Mouse (Mus musculus) Patski (cell line): ENCODE data around the gene Wdr46. TPM values are rescaled to one million over a fixed set of nuclear protein-coding genes. Genes with fewer than 3 reads are reported as not detected.
A peak's percentile ranks its signal among the peaks of the same experiment; 100 is the strongest.

Experiments
- ATAC-seq: fragments of 100-300 bp; one replicate; pipeline ENCODE4 v1.8.0; 2021
- CTCF ChIA-PET: fragments of 350-600 bp; sonication (Branson Sonifier 250); formaldehyde crosslinking; loops from one replicate; lab custom pipeline; 2022; ENCODE audit warnings: inconsistent platforms; lab: Charles Lee
- POLR2A ChIA-PET: fragments of 350-600 bp; sonication (Branson Sonifier 250); formaldehyde crosslinking; loops from one replicate; lab custom pipeline; 2022; ENCODE audit warnings: antibody characterized with exemption, inconsistent platforms; lab: Charles Lee
- DNase-seq: peaks from one replicate; pipeline ENCODE4 v3.0.0-alpha.2; 2011; ENCODE audit warnings: low read depth, low spot score
- H3K27me3 ChIP-seq: fragments of 371-371 bp; one replicate; pipeline ENCODE4 v1.5.1; 2021
- CTCF ChIP-seq: fragments of 100-300 bp; IDR thresholded peaks from one replicate; pipeline ENCODE4 v1.5.1; 2021
- in situ Hi-C: fragments of 300-500 bp; cut with MboI; formaldehyde crosslinking; loops from 3 replicates; pipeline ENCODE4 v1.11.1; 2018; ENCODE audit warnings: low pct_unique_long_range_greater_than_20kb, mixed read lengths
- polyA plus RNA-seq: library from polyadenylated mRNA; unstranded; gene quantifications from one replicate; pipeline ENCODE4 v1.2.3, GENCODE M21; 2021

Wdr46 gene
- polyA plus RNA-seq, 1 experiment from 2014 or later: 35.8 TPM

DNA sequence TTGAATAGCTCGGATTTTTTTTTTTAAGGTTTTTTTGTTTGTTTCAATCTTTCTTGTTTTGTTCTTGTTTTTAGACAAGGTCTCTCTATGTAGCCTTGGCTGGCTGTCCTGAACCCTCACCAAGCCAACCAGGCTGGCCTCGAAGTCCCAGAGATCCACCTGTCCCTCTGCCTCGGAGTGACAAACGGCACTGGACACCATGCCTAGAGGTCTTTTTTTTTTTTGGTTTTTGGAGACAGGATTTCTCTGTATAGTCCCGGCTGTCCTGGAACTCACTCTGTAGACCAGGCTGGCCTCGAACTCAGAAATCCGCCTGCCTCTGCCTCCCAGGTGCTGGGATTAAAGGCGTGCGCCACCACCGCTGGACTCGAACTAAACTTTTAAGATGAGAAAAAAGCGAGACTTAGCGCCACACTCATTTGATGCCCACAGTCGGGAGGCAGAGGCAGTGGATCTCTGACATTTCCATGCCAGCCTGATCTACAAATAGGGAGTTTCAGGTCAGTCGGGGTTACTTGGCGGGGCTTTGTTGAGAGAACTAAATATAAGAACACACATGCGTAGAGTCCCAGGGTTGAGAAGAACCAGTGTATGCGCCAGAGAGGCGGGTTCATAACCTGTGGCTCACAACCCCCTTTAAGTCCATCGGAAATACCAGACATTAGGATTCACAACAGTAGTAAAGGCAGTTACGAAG lies 12.1 kb upstream of the Wdr46 start:
- DNase-seq (no peak), ATAC-seq (no peak)
- ChIA-PET POLR2A (no interaction called here), CTCF (interaction anchor here (0.9 kb wide), 1 partner anchor 30 kb away, joined by 3 read pairs; no protein-coding TSS in a partner anchor)
- in situ Hi-C loops: no loop called here
- no peaks in the 10 kb centered on the region for H3K27me3 ChIP-seq
- no peak for TF ChIP-seq CTCF

GRCm38 (mm10) chr17:33929371-33930279 lies 10.8 kb upstream of the Wdr46 start, which contains the start of gene Rgl2:
TSS of gene Rgl2 (plus strand) at chr17:33929543.
- POLR2A ChIA-PET: interaction anchor here (0.6 to 1.6 kb wide), 4 partner anchors 15 to 25 kb away, joined by 3 to 5 read pairs (median 3); no protein-coding TSS in a partner anchor
- DNase-seq (no peak), ATAC-seq (peak; percentile 36)
- in situ Hi-C loops: no loop called here
- H3K27me3 ChIP-seq: no peaks in the 10 kb centered on the region
- CTCF ChIA-PET: no interaction called here
- no peak for TF ChIP-seq CTCF

DNA sequence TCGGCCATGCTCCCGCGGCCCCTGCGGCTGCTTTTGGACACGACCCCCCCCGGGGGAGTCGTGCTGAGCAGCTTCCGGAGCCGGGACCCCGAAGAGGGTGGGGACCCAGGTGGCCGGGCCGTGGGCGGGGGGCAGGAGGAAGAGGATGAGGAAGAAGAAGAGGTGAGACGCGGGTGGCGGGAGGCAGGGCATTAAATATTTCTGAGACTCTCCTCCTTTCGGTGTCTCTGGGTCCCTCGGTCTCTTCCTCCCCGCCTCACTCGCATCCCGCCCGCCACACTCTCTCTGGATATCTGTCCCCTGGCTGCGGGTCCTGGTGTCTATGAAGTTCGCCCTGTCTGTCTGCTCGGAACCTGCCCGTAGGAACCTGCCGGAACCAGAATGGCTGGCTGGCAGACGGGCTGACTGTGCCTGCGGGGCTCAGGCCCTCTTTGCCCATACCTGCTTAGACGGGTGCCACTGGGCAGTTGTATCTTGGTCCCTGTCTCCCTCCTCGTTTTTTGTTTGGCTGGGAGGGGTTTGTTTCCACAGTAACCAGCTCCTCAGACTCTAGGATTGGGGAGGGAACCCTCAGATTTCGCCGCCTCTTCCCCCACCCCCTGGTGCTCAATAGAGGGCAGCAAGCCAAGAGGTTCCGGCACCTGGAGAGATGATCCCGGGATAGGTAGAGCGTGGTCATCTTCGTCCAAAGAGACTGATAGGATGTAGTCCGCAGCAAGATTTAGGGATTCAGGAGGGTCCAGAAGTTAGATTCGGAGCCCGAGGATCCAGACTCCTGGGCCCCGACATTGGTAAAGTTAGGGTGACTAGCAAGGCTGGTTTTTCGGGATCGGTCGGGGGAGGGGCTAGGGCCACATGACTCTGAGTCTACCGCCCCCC lies 9.9 kb upstream of the Wdr46 start:
- DNase-seq (no peak), ATAC-seq (peak; percentile 44)
- H3K27me3 ChIP-seq: no peaks in the 10 kb centered on the region
- ChIA-PET POLR2A (interaction anchor here (0.6 to 1.6 kb wide), 6 partner anchors 9 to 93 kb away, joined by 3 to 8 read pairs (median 4); partner anchors contain the start of gene Wdr46), CTCF (interaction anchor here (1.5 kb wide), 1 partner anchor 10 kb away, joined by 5 read pairs; the partner anchor contains the start of genes Pfdn6 and Wdr46)
- TF ChIP-seq CTCF: no peak
- in situ Hi-C loops: no loop called here

- in situ Hi-C loops: no loop called here
- TF ChIP-seq CTCF: no peak
- DNase-seq (no peak), ATAC-seq (no peak)
- no peaks in the 10 kb centered on the region for H3K27me3 ChIP-seq
- CTCF ChIA-PET: interaction anchor here (1.5 kb wide), 1 partner anchor 9 kb away, joined by 5 read pairs; the partner anchor contains the start of genes Pfdn6 and Wdr46
- POLR2A ChIA-PET: interaction anchor here (0.8 to 1.6 kb wide), 4 partner anchors 9 to 92 kb away, joined by 3 to 8 read pairs (median 4); partner anchors contain the start of gene Wdr46
These were observed 9.1 kb upstream of the Wdr46 start for GRCm38 (mm10) chr17:33931159-33931866.

- H3K27me3 ChIP-seq: no peaks in the 10 kb centered on the region
- DNase-seq (no peak), ATAC-seq (no peak)
- CTCF ChIA-PET: no interaction called here
- in situ Hi-C loops: no loop called here
- TF ChIP-seq CTCF: no peak
- POLR2A ChIA-PET: interaction anchor here (0.9 kb wide), 1 partner anchor 92 kb away, joined by 4 read pairs; no protein-coding TSS in a partner anchor
These were observed 8.5 kb upstream of the Wdr46 start for GRCm38 (mm10) chr17:33931947-33932346.

- POLR2A ChIA-PET: no interaction called here
- H3K27me3 ChIP-seq: no peaks in the 10 kb centered on the region
- TF ChIP-seq CTCF: no peak
- no peak for DNase-seq
- CTCF ChIA-PET: no interaction called here
- no peak for ATAC-seq
- in situ Hi-C loops: no loop called here
These were observed 8.0 kb upstream of the Wdr46 start for GRCm38 (mm10) chr17:33932448-33932847.

DNA sequence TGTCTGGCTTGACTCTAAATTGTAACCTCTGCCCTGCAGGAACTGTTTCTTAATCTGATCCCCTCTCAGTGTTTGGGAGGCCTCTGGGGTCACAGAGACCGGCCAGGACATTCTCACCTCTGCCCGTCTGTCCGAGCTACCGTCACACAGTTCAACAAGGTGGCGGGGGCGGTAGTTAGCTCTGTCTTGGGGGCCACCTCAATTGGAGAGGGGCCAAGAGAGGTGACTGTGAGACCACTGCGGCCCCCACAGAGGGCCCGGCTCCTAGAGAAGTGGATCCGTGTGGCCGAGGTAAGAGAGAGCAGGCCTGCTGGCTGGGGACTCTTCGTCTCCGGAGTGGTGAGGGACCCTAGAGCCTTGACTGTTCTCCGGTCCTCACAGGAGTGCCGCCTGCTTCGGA lies 7.5 kb upstream of the Wdr46 start:
- no peak for TF ChIP-seq CTCF
- ATAC-seq (no peak), DNase-seq (no peak)
- ChIA-PET POLR2A (no interaction called here), CTCF (no interaction called here)
- H3K27me3 ChIP-seq: no peaks in the 10 kb centered on the region
- in situ Hi-C loops: no loop called here

GRCm38 (mm10) chr17:33935422-33936055 lies 4.9 kb upstream of the Wdr46 start:
- ATAC-seq: no peak
- no peaks in the 10 kb centered on the region for H3K27me3 ChIP-seq
- no peak for TF ChIP-seq CTCF
- in situ Hi-C loops: no loop called here
- POLR2A ChIA-PET: no interaction called here
- no peak for DNase-seq
- CTCF ChIA-PET: no interaction called here

DNA sequence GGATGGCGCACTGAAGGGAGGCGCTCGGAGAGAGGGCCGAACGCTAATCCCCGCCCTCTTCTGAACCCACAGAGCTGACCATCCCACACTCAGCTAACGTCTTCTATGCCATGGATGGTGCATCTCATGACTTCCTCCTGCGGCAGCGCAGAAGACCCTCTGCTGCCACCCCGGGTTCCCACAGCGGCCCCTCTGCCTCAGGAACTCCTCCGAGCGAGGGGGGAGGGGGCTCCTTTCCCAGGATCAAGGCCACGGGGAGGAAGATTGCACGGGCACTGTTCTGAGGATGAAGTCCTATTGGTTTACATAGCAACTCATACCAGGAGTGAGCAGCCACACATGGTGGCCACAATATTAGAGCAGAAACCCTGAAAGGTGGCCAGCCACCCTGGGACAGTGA lies 3.5 kb upstream of the Wdr46 start:
- ATAC-seq: no peak
- TF ChIP-seq CTCF: no peak
- in situ Hi-C loops: no loop called here

More for the DNA sequence above, 3.5 kb upstream of the Wdr46 start:
- ChIA-PET CTCF (no interaction called here), POLR2A (no interaction called here)
- H3K27me3 ChIP-seq: no peaks in the 10 kb centered on the region
- no peak for DNase-seq
